Mouse (Mus musculus) layer of hippocampus, postnatal 14 days (tissue): ENCODE measurements around the gene St3gal6. TPM values are rescaled to one million over a fixed set of nuclear protein-coding genes. Genes with fewer than 3 reads are reported as not detected.

Experiments
- DNase-seq, 2 experiments: peaks; one replicate each; pipeline ENCODE4 v3.0.0; 2021 to 2022; ENCODE audit warnings: low spot score in 2 of 2, mixed read lengths in 1 of 2
- long read RNA-seq, 2 experiments: library from polyadenylated mRNA; stranded (forward); transcript quantifications; one replicate each; pipeline ENCODE4 v2.0.0; 2021
- total RNA-seq, 2 experiments: library from RNA; stranded (reverse); gene quantifications; 2 replicates each; pipeline ENCODE4 v1.2.3; 2021

St3gal6 gene
- 10 to 100 TPM; 16.1 to 20.4 TPM for total RNA-seq
- long read RNA-seq, experiment 1, full-length matches to known transcripts = 1 of 2 reads
- long read RNA-seq, experiment 1, partial matches to known transcripts = 0 of 2 reads
- long read RNA-seq, experiment 1, other reads (novel, unspliced or antisense) = 1 of 2 reads
- long read RNA-seq, experiment 2, full-length matches to known transcripts = 6 of 8 reads
- long read RNA-seq, experiment 2, partial matches to known transcripts = 0 of 8 reads
- long read RNA-seq, experiment 2, other reads (novel, unspliced or antisense) = 2 of 8 reads

- DNase-seq = no peak
Measured at GRCm38 (mm10) chr16:58523972-58524850, at the start of gene St3gal6. St3gal6 (minus strand) TSS chr16:58524243.

- no peak for DNase-seq
Measured at GRCm38 (mm10) chr16:58570694-58571264, 46.7 kb upstream of the St3gal6 start.

- DNase-seq = no peak
Measured at GRCm38 (mm10) chr16:58561196-58561595, 37.2 kb upstream of the St3gal6 start.

GRCm38 (mm10) chr16:58556067-58556830, 32.2 kb upstream of the St3gal6 start:
- no peak for DNase-seq

- DNase-seq = no peak
Measured at GRCm38 (mm10) chr16:58554673-58555072, 30.6 kb upstream of the St3gal6 start.

GRCm38 (mm10) chr16:58548042-58548441, 24.0 kb upstream of the St3gal6 start:
- DNase-seq = no peak

GRCm38 (mm10) chr16:58546128-58546527, 22.1 kb upstream of the St3gal6 start:
- DNase-seq = no peak

- no peak for DNase-seq
Measured at GRCm38 (mm10) chr16:58539490-58539889, 15.4 kb upstream of the St3gal6 start.

GRCm38 (mm10) chr16:58539011-58539410, 15.0 kb upstream of the St3gal6 start:
- DNase-seq = no peak

- DNase-seq = no peak
Measured at GRCm38 (mm10) chr16:58536076-58536475, 12.0 kb upstream of the St3gal6 start.

- no peak for DNase-seq
Measured at GRCm38 (mm10) chr16:58535236-58535635, 11.2 kb upstream of the St3gal6 start.

GRCm38 (mm10) chr16:58534245-58535142, 10.5 kb upstream of the St3gal6 start:
- no peak for DNase-seq

- no peak for DNase-seq
Measured at GRCm38 (mm10) chr16:58533742-58534141, 9.7 kb upstream of the St3gal6 start.

- DNase-seq = no peak
Measured at GRCm38 (mm10) chr16:58533254-58533653, 9.2 kb upstream of the St3gal6 start.

- DNase-seq = no peak
Measured at GRCm38 (mm10) chr16:58532511-58532910, 8.5 kb upstream of the St3gal6 start.

- no peak for DNase-seq
Measured at GRCm38 (mm10) chr16:58527817-58528216, 3.8 kb upstream of the St3gal6 start.

- DNase-seq = no peak
Measured at GRCm38 (mm10) chr16:58526729-58527128, 2.7 kb upstream of the St3gal6 start.

- no peak for DNase-seq
Measured at GRCm38 (mm10) chr16:58525832-58526231, 1.8 kb upstream of the St3gal6 start.

- peak in 1 of 2 experiments; percentile 42 for DNase-seq
Measured at GRCm38 (mm10) chr16:58523044-58523859, 791 bp downstream of the St3gal6 start.
